Mouse (Mus musculus): ENCODE results near the gene Gm45785. TPM values are rescaled to one million over a fixed set of nuclear protein-coding genes. Genes with fewer than 3 reads are reported as not detected.
"Not testable (repeated sequence)": the region's sequence is repeated elsewhere in the genome, so short reads cannot be mapped to it uniquely, and the experiment has no call there.

The Gm45785 gene
- not detected in 2 replicates for polyA plus RNA-seq (2015; fragmentation: Nextera tagmentation; extraction: Ambion mirVana)

DNA sequence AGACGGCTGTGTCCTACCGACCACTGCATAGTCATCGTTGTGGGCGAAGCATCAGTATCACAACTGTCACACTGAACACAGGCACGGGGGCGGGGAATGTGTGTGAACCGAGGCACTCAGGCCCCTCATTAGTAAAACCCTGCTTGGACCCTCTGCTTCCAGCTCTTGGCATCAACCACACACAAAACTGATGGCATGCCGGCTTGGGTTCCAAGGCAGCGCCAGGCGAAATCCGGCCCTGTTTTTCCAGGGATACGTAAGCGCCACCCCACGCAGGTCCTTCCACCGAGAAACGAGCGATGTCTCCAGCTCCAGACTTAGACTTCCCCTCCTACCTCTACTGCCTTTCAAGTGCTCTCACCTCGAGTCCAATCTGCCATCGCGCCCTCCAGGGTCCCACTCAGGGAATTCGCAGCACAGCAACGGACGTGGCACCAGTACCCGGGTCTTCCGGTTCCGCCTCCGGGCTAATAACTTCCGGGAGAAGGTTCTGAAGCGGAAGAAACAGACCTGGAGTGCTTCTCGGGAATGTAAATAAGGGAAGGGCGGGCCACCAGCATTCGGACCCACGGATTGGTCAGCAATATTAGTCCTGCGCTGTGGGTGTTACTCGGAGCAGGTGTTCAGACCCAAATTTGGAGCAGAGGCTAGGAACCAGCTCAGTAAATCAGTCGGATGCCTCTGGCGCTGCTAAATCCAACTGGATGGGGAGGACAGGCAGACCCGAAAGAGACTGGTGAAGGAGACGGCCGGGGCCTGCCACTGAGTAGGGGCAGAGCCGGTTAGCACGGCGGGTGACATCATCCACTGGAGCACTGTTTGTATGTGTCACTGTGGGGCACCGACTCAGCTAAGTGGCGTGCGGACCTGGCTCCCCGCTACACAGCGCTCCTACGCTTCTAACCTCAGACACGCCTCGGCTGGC, at the start of gene Gm45785:
Gene Gm45785 (minus strand): TSS at position 472 of the 925 bp plus-strand sequence.
- Histone ChIP-seq H3K36me3 (peaks cover 50% of the 10 kb centered on the region), H3K4me2 (peak within 1 kb of the TSS; percentile 95), H3K4me3 (peak within 1 kb of the TSS; percentile 68), H3K27ac (peak within 1 kb of the TSS; percentile 92), H3K4me1 (peaks cover 25% of the 10 kb centered on the region), H3K9ac (peak within 1 kb of the TSS; percentile 74), H3K27me3 (no peaks in the 10 kb centered on the region), H3K9me3 (no peaks in the 10 kb centered on the region)
- under 1% methylated on average over 51 of the region's 51 CpGs for WGBS
- peak; percentile 77; the same call in 1 of the 2 replicates for ATAC-seq (ENCODE audit: borderline replicate concordance, extremely low read depth, low FRiP score, low TSS enrichment)

DNA sequence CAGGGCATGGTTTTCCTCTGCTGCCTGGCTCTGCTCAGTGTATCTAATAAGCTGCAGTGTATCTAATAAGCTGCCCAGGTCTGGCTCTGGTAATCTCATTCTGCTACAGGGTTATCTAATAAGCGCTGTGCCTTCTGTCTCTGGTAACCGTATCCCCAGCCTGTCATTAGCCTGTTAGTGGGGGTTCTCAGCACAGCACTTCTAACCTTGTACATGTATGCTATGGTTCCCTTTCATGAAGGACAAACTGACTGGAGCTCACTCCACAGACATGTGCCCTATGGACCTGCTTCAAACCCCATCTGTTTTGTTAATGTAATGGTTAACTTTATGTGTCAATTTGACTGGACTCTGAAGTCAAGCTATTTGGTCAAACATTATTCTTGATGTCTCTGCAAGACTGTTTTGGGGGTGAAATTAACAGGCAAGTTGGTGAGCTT, 49.5 kb upstream of the Gm45785 start:
- H3K27me3 ChIP-seq = no peaks in the 10 kb centered on the region
- no peak overlapping the region for H3K27ac ChIP-seq
- ATAC-seq (ENCODE audit: borderline replicate concordance, extremely low read depth, low FRiP score, low TSS enrichment) = no peak
- H3K4me3 ChIP-seq = no peak overlapping the region
- no peak overlapping the region for H3K4me2 ChIP-seq
- 0 out of 2 replicates have a peak, but pooled peaks cover 8% of the 10 kb centered on the region for H3K4me1 ChIP-seq
- no peaks in the 10 kb centered on the region for H3K36me3 ChIP-seq
- H3K9ac ChIP-seq = no peak overlapping the region
- H3K9me3 ChIP-seq = no peaks in the 10 kb centered on the region
- WGBS = 74% methylated on average over 2 of the region's 2 CpGs

DNA sequence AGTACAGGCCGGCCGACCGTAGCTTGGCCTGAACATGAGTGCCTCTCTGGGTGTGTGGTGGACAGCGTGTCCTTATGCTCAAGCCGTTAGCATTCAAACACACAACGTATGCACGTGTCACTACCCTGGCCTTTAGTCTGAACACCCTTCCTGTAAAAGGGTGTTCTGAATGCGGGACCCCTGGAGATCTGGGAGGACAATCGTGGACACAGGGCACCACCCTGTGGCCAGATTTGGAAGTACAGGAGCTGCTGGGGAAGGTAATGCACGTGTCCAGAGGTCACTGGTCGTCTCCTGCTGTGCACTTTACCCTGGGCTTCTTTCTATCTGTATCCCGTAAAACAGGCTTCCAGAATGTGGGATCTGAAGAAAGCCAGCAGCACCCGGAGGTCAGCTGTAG, 47.1 kb upstream of the Gm45785 start:
- no peak overlapping the region for H3K4me3 ChIP-seq
- no peak overlapping the region for H3K9ac ChIP-seq
- ATAC-seq (ENCODE audit: borderline replicate concordance, extremely low read depth, low FRiP score, low TSS enrichment) = 0 out of 2 replicates have a peak, but pooled peaks have one; percentile 35
- H3K4me2 ChIP-seq = no peak overlapping the region
- H3K27me3 ChIP-seq = no peaks in the 10 kb centered on the region
- no peaks in the 10 kb centered on the region for H3K9me3 ChIP-seq
- no peak overlapping the region for H3K27ac ChIP-seq
- WGBS = 24% methylated on average over 13 of the region's 13 CpGs
- peaks cover 10% of the 10 kb centered on the region; the same call in 1 of the 2 replicates for H3K36me3 ChIP-seq
- 0 out of 2 replicates have a peak, but pooled peaks cover 2% of the 10 kb centered on the region for H3K4me1 ChIP-seq

DNA sequence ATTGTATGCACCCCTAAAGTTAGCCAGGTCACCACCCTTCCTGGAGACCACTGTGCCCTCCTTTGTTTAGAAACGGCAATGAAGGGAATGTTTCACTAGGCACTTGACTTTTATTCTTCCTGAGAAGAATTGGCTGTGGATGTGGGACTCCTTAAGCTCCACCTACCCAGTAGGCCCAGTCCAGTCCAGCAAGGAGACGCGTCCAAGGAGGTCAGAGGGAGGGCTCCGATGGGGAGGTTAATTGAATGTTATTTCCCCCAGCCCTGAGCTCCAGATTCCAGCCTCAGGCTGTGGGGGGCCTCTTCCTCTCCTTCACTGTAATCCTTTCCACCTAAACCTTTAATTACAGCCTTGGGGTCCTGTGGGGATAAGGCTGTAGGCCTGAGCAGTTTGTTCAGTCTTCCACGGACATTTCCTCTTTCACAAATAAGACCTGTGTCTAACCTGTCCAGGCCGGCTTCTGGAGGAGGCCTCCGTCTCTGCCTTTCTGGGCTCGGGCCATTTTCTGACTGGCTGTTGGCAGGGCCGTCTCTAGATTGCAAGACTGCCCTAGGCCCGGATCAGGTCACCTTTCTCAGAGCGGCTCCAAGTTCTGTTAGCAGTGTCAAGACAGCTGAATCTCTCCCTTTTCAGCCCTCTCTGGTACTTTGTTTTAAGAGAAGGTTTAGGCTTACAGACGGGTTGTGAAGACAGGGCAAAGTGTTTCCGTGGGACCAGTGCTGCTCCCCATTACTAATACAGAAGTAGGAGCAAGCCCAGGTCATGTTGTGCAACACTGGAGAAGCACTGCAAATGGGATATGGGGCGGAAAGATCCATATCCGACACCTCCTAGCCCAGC, 46.1 kb upstream of the Gm45785 start:
- H3K27ac ChIP-seq = no peak overlapping the region
- H3K9me3 ChIP-seq = no peaks in the 10 kb centered on the region
- peaks cover 19% of the 10 kb centered on the region for H3K36me3 ChIP-seq
- WGBS = 79% methylated on average over 15 of the region's 15 CpGs
- H3K27me3 ChIP-seq = no peaks in the 10 kb centered on the region
- no peak overlapping the region for H3K4me2 ChIP-seq
- H3K4me3 ChIP-seq = no peak overlapping the region
- 0 out of 2 replicates have a peak, but pooled peaks cover 2% of the 10 kb centered on the region for H3K4me1 ChIP-seq
- no peak overlapping the region for H3K9ac ChIP-seq
- no peak for ATAC-seq (ENCODE audit: borderline replicate concordance, extremely low read depth, low FRiP score, low TSS enrichment)

DNA sequence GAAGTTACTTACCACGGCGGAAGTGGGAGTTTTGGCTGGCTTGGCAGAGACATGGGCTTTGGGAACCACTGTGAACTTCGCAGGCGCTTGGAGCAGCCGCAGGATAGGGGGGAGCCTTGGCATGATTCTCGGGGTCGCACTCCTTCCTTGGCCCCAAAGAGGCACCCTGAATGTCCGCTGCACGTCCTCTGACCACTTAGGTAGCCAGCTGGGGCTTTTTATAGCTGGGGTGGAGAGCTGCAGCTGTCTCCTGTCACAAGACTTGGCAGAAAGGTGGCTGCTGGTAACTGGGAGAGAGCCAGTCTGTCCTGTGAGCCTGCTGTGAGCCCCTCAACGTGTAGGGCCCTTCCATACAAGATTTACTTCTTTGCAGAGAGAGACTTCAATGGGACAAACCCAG, 44.1 kb upstream of the Gm45785 start, which contains the start of gene Cox8b:
Gene Cox8b (minus strand): TSS at position 227 of the 400 bp plus-strand sequence.
- Histone ChIP-seq H3K4me2 (no peak within 1 kb of the TSS), H3K9me3 (no peaks in the 10 kb centered on the region), H3K27ac (no peak within 1 kb of the TSS), H3K36me3 (peaks cover 34% of the 10 kb centered on the region), H3K4me3 (no peak within 1 kb of the TSS), H3K9ac (no peak within 1 kb of the TSS), H3K27me3 (no peaks in the 10 kb centered on the region), H3K4me1 (0 out of 2 replicates have a peak, but pooled peaks cover 2% of the 10 kb centered on the region)
- WGBS = 53% methylated on average over 10 of the region's 10 CpGs
- ATAC-seq (ENCODE audit: borderline replicate concordance, extremely low read depth, low FRiP score, low TSS enrichment) = no peak

DNA sequence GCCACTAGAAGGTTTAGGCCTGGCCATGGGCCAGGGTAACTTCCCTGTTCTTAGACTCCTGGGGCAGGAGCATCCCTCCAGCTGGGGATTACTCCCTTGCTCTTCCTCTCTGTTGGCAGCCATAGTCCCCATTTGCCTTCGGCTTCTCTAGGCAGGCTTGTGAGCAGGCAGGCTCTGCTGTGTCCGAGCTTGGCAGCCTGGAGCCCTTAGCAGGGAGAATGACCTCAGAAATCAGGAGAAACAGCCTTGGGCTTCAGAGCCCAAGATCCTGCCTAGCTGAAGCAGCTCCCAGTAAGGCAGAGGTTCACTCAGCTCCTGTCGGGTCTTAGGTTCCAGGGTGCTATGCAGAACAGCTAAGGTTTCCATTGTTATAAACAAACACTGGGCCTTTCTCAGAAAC, 43.0 kb upstream of the Gm45785 start:
- H3K4me3 ChIP-seq = no peak overlapping the region
- no peak overlapping the region for H3K27ac ChIP-seq
- H3K9me3 ChIP-seq = no peaks in the 10 kb centered on the region
- H3K4me2 ChIP-seq = no peak overlapping the region
- H3K4me1 ChIP-seq = 0 out of 2 replicates have a peak, but pooled peaks cover 2% of the 10 kb centered on the region
- peaks cover 43% of the 10 kb centered on the region for H3K36me3 ChIP-seq
- H3K27me3 ChIP-seq = no peaks in the 10 kb centered on the region
- H3K9ac ChIP-seq = no peak overlapping the region
- ATAC-seq (ENCODE audit: borderline replicate concordance, extremely low read depth, low FRiP score, low TSS enrichment) = no peak
- WGBS = 70% methylated on average over 3 of the region's 3 CpGs

DNA sequence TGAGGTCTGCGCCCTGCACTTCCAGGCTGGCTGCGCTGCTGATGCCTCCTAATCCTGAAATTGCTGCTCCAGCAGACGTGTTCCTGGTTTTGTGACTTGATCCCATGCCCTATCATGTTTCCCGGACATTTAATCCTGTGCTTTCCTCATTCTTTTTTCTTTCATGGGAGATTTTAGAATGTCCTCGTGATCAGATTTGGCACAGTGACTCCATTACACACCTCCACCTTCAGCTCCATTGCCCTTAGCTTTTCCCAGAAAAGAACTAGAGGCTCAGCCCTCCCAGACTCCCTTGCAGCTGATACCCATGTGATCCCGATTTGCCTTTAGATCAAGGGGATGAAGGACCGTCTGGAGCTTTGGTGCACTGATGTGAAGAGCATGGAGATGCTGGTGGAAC, 41.7 kb upstream of the Gm45785 start:
- no peak overlapping the region for H3K4me2 ChIP-seq
- H3K27me3 ChIP-seq = no peaks in the 10 kb centered on the region
- H3K27ac ChIP-seq = no peak overlapping the region
- peaks cover 47% of the 10 kb centered on the region for H3K36me3 ChIP-seq
- no peak for ATAC-seq (ENCODE audit: borderline replicate concordance, extremely low read depth, low FRiP score, low TSS enrichment)
- H3K4me1 ChIP-seq = no peaks in the 10 kb centered on the region
- WGBS = 86% methylated on average over 7 of the region's 7 CpGs
- no peak overlapping the region for H3K9ac ChIP-seq
- no peaks in the 10 kb centered on the region for H3K9me3 ChIP-seq
- H3K4me3 ChIP-seq = no peak overlapping the region

DNA sequence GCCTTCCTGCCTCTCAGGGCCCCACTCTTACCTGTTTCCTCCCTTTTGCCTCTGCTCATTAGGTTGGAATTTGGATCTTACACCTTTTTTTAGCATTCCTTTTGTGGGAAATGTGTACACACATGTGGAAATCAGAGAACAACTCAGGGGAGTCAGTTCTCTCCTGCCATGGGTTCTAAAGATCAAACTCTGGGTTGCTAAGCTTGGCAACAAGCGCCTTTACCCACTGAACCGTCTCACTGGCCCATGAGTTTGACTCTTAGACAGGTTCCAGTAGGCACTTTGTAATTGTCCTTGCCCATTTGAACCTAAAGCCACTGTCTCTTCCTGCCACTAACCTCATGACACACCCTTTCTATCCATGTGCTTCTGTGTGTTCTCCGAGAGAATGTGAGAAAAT, 38.5 kb upstream of the Gm45785 start:
- Histone ChIP-seq H3K27ac (no peak overlapping the region), H3K9ac (no peak overlapping the region), H3K36me3 (peaks cover 66% of the 10 kb centered on the region), H3K4me2 (no peak overlapping the region), H3K4me1 (no peaks in the 10 kb centered on the region), H3K4me3 (no peak overlapping the region), H3K27me3 (no peaks in the 10 kb centered on the region), H3K9me3 (no peaks in the 10 kb centered on the region)
- WGBS = 95% methylated on average over 3 of the region's 3 CpGs
- ATAC-seq (ENCODE audit: borderline replicate concordance, extremely low read depth, low FRiP score, low TSS enrichment) = no peak

DNA sequence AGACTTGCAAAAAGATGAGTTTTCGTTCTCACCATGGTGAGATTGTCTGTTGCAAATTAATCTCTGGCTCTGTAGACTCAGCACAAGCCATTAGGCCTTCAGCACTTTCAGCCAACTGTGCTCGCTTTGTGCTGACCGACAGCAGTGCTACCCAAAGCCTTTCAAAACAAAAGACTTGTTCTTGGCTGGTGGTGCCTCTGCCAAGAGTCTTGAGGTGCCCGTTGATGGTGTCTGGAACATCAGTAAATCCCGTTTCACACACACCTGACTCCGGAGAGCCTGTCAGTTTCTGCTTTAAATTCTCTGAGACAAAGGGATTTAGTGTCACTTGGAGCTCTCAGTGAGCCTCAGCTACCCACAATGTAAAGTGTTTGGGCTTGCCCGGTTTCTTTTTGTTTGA, 37.9 kb upstream of the Gm45785 start:
- Histone ChIP-seq H3K4me2 (no peak overlapping the region), H3K9me3 (no peaks in the 10 kb centered on the region), H3K9ac (no peak overlapping the region), H3K36me3 (peaks cover 70% of the 10 kb centered on the region), H3K4me3 (no peak overlapping the region), H3K27me3 (no peaks in the 10 kb centered on the region), H3K27ac (no peak overlapping the region), H3K4me1 (no peaks in the 10 kb centered on the region)
- WGBS = 88% methylated on average over 7 of the region's 7 CpGs
- ATAC-seq (ENCODE audit: borderline replicate concordance, extremely low read depth, low FRiP score, low TSS enrichment) = no peak

DNA sequence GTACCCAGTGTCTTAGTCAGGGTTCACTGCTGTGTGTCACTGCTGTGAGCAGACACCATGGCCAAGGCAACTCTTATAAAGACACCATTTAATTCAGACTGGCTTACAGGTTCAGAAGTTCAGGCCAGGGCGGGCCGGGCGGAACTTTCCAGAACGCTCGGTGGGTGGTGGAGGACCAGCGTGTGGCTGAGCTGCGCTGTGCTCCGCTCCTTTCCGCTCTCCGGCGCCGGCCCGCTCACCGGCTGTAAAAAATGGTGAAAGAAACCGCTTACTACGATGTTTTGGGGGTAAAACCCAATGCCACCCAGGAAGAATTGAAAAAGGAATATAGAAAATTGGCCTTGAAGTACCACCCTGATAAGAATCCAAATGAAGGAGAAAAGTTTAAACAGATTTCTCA, 34.5 kb upstream of the Gm45785 start:
- H3K36me3 ChIP-seq = peaks cover 67% of the 10 kb centered on the region
- not testable (repeated sequence) for H3K27me3 ChIP-seq; H3K9me3 ChIP-seq; H3K4me2 ChIP-seq; H3K9ac ChIP-seq; ATAC-seq (ENCODE audit: borderline replicate concordance, extremely low read depth, low FRiP score, low TSS enrichment); H3K4me3 ChIP-seq; H3K4me1 ChIP-seq; H3K27ac ChIP-seq
- 96% methylated on average over 16 of the region's 16 CpGs for WGBS

DNA sequence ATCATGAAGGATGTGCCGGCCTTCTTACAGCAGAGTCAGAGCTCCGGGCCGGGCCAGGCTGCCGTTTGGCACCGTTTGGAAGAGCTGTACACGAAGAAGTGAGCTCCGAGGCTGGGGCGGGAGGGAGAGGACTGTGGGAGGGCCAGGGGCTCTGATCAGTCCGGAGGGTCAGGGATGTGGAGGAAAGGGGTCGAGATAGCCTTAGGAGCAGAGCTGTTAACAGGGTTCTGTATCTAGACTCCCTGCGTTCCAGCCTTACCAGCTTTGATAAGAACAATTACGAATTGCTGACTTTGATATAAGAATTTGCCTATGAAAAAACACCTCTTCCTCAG, 26.3 kb upstream of the Gm45785 start:
- Histone ChIP-seq H3K4me3 (peak overlapping the region; percentile 84), H3K36me3 (peaks cover 16% of the 10 kb centered on the region; the same call in 1 of the 2 replicates), H3K4me2 (peak overlapping the region; percentile 86), H3K4me1 (peaks cover 19% of the 10 kb centered on the region), H3K9me3 (no peaks in the 10 kb centered on the region), H3K9ac (peak overlapping the region; percentile 83), H3K27me3 (no peaks in the 10 kb centered on the region), H3K27ac (peak overlapping the region; percentile 54; the same call in 1 of the 2 replicates)
- ATAC-seq (ENCODE audit: borderline replicate concordance, extremely low read depth, low FRiP score, low TSS enrichment) = no peak
- WGBS = 0% methylated on average over 12 of the region's 12 CpGs

Data from lung, embryonic 15.5 days (tissue).